Mouse (Mus musculus): ENCODE measurements around the gene Rflnb.

DNA sequence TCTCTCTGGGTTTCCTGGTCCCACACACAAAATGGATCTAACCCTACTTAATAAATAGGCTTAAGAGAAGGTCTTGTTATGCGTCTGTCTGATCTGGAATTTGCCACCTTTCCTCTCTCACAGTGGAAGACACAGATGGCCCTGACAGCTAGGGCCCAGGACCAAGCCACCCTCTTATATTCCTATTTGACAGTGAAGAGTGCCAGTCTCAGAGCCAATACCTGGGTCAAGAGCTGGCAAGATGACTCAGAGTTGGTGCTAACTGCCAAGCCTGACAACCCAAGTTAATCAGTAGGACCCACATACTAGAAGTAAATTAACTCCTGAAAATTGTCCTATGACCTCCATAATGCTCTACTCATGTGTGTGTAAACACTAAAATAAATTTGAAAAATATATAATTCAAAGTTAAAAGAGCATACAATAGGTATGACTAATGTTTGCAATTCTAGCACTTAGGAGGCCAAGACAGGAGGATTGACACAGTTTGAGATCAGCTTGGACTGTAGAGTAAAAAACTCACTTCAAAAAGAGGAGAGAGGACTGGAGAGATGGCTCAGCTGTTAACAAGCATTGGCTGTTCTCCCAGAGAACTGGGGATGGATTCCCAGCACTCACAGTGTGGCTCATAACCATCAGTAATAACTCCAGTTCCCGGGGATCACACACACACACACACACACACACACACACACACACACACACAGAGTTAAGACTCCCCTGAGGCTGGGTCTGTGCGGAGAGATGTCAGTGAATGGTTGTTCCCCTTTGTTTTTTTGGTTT, 11.9 kb upstream of the Rflnb start:
- TF ChIP-seq CTCF (IDR thresholded peaks at IDR 0.05; ENCODE audit: extremely low read depth, insufficient read length, insufficient replicate concordance, low read depth, low read length) (no peak), POLR2A (IDR thresholded peaks at IDR 0.05; ENCODE audit: low read depth, low read length) (no peak)

All from small intestine, adult 2 months (tissue).